Mouse (Mus musculus): ENCODE results near the gene Tmem200b. TPM values are rescaled to one million over a fixed set of nuclear protein-coding genes. Genes with fewer than 3 reads are reported as not detected.

The Tmem200b gene
- polyA plus RNA-seq, 1 experiment from 2014 or later = 0.74 TPM

GRCm38 (mm10) chr4:131888564-131888963 lies 33.0 kb upstream of the Tmem200b start:
- Histone ChIP-seq H3K4me3 (replicated peaks) (no peak overlapping the region), H3K9me3 (no peaks in the 10 kb centered on the region), H3K36me3 (peaks cover 34% of the 10 kb centered on the region), H3K4me1 (replicated peaks) (peaks cover 5% of the 10 kb centered on the region), H3K9ac (no peak overlapping the region), H3K4me2 (replicated peaks) (no peak overlapping the region), H3K27me3 (replicated peaks) (no peaks in the 10 kb centered on the region), H3K27ac (no peak overlapping the region)
- ATAC-seq = no peak
- 74% methylated on average over 1 of the region's 1 CpGs for WGBS

DNA sequence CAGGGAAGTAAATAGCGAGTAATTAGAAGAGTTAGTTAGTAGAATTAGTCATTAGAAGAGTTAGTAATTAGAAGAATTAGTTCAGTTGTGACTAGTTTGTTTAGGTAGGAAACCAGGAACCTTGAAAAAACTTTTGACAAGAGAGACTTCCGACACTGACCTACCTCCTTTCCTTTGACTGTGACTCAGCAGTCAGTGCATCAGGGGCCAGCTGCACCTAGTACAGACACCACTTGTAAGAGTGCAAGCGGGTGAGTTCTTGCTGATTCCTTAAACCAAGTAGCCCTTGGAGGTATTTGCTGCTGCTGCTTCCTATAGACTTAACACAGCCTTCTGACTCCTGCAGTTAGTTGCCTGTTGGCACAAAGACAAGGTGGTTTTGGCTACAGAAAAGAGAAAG lies 30.9 kb upstream of the Tmem200b start:
- H3K4me3 ChIP-seq (replicated peaks) = no peak overlapping the region
- no peaks in the 10 kb centered on the region for H3K9me3 ChIP-seq
- H3K27ac ChIP-seq = no peak overlapping the region
- no peak overlapping the region for H3K9ac ChIP-seq
- no peak overlapping the region for H3K4me2 ChIP-seq (replicated peaks)
- H3K4me1 ChIP-seq (replicated peaks) = no peaks in the 10 kb centered on the region
- ATAC-seq = no peak
- WGBS = 79% methylated on average over 3 of the region's 3 CpGs
- peaks cover 37% of the 10 kb centered on the region for H3K36me3 ChIP-seq
- no peaks in the 10 kb centered on the region for H3K27me3 ChIP-seq (replicated peaks)

DNA sequence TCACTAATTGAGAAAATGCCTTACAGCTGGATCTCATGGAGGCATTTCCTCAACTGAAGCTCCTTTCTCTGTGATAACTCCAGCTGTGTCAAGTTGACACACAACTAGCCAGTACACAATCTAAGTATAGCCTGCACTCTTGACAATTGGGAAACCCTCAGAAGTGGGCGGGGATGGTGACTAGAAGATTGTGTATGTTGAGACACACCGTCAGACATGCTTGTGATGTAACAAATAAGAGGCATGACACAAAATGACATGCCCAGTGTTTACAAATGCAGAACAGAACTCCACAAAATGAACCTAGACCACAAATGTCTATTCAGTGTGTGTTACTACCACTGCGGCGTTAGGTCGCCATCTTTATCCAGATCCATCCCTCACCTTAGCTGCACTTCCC lies 24.5 kb upstream of the Tmem200b start:
- no peak; the same call in 1 of the 2 replicates for ATAC-seq
- 95% methylated on average over 5 of the region's 5 CpGs for WGBS
- Histone ChIP-seq H3K4me3 (replicated peaks) (no peak overlapping the region), H3K27ac (no peak overlapping the region), H3K9me3 (no peaks in the 10 kb centered on the region), H3K36me3 (peaks cover 70% of the 10 kb centered on the region), H3K4me2 (replicated peaks) (no peak overlapping the region), H3K9ac (no peak overlapping the region), H3K4me1 (replicated peaks) (no peaks in the 10 kb centered on the region), H3K27me3 (replicated peaks) (no peaks in the 10 kb centered on the region)

DNA sequence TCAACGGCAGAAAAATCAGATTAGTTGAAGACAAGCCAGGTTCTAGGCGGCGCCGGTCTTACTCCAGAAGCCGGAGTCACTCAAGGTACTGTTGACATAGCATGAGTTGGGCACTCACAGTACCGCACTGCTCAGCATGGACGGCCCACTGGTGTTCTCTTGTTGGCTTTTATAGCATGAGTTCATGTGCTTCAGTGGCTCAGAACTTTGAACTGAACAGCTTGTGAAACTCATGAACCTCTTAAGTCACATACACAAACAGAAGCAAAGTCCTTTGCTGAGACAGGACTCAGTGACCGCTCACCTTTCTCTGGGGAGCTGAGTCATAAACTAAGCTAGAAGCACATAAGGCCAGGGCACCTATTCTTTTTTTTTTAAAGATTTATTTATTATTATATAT lies 23.8 kb upstream of the Tmem200b start:
- Histone ChIP-seq H3K9me3 (no peaks in the 10 kb centered on the region), H3K27ac (no peak overlapping the region), H3K4me1 (replicated peaks) (no peaks in the 10 kb centered on the region), H3K27me3 (replicated peaks) (no peaks in the 10 kb centered on the region), H3K4me2 (replicated peaks) (no peak overlapping the region), H3K9ac (no peak overlapping the region), H3K36me3 (peaks cover 66% of the 10 kb centered on the region), H3K4me3 (replicated peaks) (no peak overlapping the region)
- 79% methylated on average over 8 of the region's 8 CpGs for WGBS
- peak; percentile 82 for ATAC-seq

GRCm38 (mm10) chr4:131898503-131899179 lies 22.9 kb upstream of the Tmem200b start:
- H3K4me3 ChIP-seq (replicated peaks) = no peak overlapping the region
- no peaks in the 10 kb centered on the region for H3K4me1 ChIP-seq (replicated peaks)
- peaks cover 58% of the 10 kb centered on the region for H3K36me3 ChIP-seq
- H3K9me3 ChIP-seq = no peaks in the 10 kb centered on the region
- H3K27me3 ChIP-seq (replicated peaks) = no peaks in the 10 kb centered on the region
- 90% methylated on average over 12 of the region's 12 CpGs for WGBS
- H3K9ac ChIP-seq = no peak overlapping the region
- no peak overlapping the region for H3K4me2 ChIP-seq (replicated peaks)
- no peak for ATAC-seq
- no peak overlapping the region for H3K27ac ChIP-seq

- H3K36me3 ChIP-seq = peaks cover 55% of the 10 kb centered on the region
- ATAC-seq = no peak
- H3K4me2 ChIP-seq (replicated peaks) = no peak overlapping the region
- H3K4me3 ChIP-seq (replicated peaks) = no peak overlapping the region
- no peaks in the 10 kb centered on the region for H3K4me1 ChIP-seq (replicated peaks)
- no peak overlapping the region for H3K9ac ChIP-seq
- WGBS = 76% methylated on average over 6 of the region's 6 CpGs
- no peaks in the 10 kb centered on the region for H3K9me3 ChIP-seq
- no peak overlapping the region for H3K27ac ChIP-seq
- no peaks in the 10 kb centered on the region for H3K27me3 ChIP-seq (replicated peaks)
These were observed 22.4 kb upstream of the Tmem200b start for GRCm38 (mm10) chr4:131899180-131899554.

- Histone ChIP-seq H3K36me3 (peaks cover 51% of the 10 kb centered on the region), H3K4me2 (replicated peaks) (no peak overlapping the region), H3K27me3 (replicated peaks) (no peaks in the 10 kb centered on the region), H3K4me3 (replicated peaks) (no peak overlapping the region), H3K9ac (no peak overlapping the region), H3K4me1 (replicated peaks) (no peaks in the 10 kb centered on the region), H3K27ac (no peak overlapping the region), H3K9me3 (no peaks in the 10 kb centered on the region)
- no peak for ATAC-seq
- 91% methylated on average over 15 of the region's 15 CpGs for WGBS
These were observed 20.5 kb upstream of the Tmem200b start for GRCm38 (mm10) chr4:131901090-131901489.

DNA sequence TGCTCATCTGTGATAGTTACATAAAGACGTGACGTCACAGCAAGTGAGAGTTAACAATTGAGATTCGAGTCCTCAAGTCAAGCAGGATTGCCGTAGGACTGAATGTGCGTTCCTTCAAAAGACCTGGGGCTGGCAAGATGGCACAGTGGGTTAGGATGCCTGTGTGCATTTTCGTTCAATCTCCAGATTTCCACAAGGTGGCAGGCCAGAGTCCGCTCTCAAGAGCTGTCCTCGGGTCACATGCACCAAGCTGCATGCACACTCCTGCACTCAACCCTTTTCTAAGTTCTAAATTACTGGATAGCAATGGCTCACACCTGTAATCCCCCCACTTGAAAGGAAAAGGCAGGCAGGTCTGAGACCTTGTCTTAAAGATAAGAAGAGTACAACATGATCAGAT lies 17.1 kb upstream of the Tmem200b start:
- Histone ChIP-seq H3K4me1 (replicated peaks) (no peaks in the 10 kb centered on the region), H3K9ac (no peak overlapping the region), H3K9me3 (no peaks in the 10 kb centered on the region), H3K36me3 (peaks cover 30% of the 10 kb centered on the region), H3K4me3 (replicated peaks) (no peak overlapping the region), H3K27ac (no peak overlapping the region), H3K27me3 (replicated peaks) (no peaks in the 10 kb centered on the region), H3K4me2 (replicated peaks) (no peak overlapping the region)
- 57% methylated on average over 8 of the region's 8 CpGs for WGBS
- ATAC-seq = peak; percentile 32; the same call in 1 of the 2 replicates

GRCm38 (mm10) chr4:131906423-131906822 lies 15.1 kb upstream of the Tmem200b start:
- no peak overlapping the region for H3K9ac ChIP-seq
- no peaks in the 10 kb centered on the region for H3K9me3 ChIP-seq
- H3K4me1 ChIP-seq (replicated peaks) = peaks cover 9% of the 10 kb centered on the region
- H3K4me3 ChIP-seq (replicated peaks) = no peak overlapping the region
- ATAC-seq = peak; percentile 48
- WGBS = 41% methylated on average over 6 of the region's 6 CpGs
- no peak overlapping the region for H3K4me2 ChIP-seq (replicated peaks)
- H3K36me3 ChIP-seq = peaks cover 11% of the 10 kb centered on the region
- no peak overlapping the region for H3K27ac ChIP-seq
- no peaks in the 10 kb centered on the region for H3K27me3 ChIP-seq (replicated peaks)

DNA sequence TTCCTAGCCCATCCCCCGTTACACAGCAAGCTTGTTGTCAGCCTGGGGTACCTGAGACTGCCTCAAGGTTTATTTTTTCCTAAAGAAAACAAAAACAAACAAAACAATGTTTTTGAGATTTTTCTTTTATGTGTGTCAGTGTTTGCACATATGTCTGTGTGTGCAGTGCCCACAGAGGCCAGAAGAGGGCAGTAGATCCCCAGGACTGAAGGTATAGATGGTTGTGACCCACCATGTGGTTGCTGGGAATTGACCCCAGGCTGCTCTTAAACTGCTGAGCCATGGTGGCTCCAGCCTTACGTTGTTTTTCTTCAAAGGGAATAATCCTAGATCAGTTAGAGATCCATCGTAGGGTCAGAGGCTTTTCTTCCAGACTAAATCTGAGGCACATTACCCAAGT lies 13.7 kb upstream of the Tmem200b start:
- no peak overlapping the region for H3K4me2 ChIP-seq (replicated peaks)
- peaks cover 9% of the 10 kb centered on the region for H3K4me1 ChIP-seq (replicated peaks)
- H3K9me3 ChIP-seq = no peaks in the 10 kb centered on the region
- 92% methylated on average over 3 of the region's 3 CpGs for WGBS
- no peak overlapping the region for H3K4me3 ChIP-seq (replicated peaks)
- no peak for ATAC-seq
- H3K27me3 ChIP-seq (replicated peaks) = no peaks in the 10 kb centered on the region
- no peak overlapping the region for H3K9ac ChIP-seq
- H3K27ac ChIP-seq = no peak overlapping the region
- H3K36me3 ChIP-seq = peaks cover 5% of the 10 kb centered on the region; the same call in 1 of the 2 replicates

GRCm38 (mm10) chr4:131910237-131910994 lies 11.2 kb upstream of the Tmem200b start:
- Histone ChIP-seq H3K4me2 (replicated peaks) (peak overlapping the region; percentile 46), H3K4me3 (replicated peaks) (no peak overlapping the region), H3K9ac (no peak overlapping the region), H3K9me3 (no peaks in the 10 kb centered on the region), H3K4me1 (replicated peaks) (peaks cover 19% of the 10 kb centered on the region), H3K36me3 (no peaks in the 10 kb centered on the region), H3K27ac (peak overlapping the region; percentile 45; the same call in 1 of the 2 replicates), H3K27me3 (replicated peaks) (peaks cover under 1% of the 10 kb centered on the region; the same call in 1 of the 2 replicates)
- ATAC-seq = peak; percentile 60
- WGBS = 8% methylated on average over 19 of the region's 21 CpGs

DNA sequence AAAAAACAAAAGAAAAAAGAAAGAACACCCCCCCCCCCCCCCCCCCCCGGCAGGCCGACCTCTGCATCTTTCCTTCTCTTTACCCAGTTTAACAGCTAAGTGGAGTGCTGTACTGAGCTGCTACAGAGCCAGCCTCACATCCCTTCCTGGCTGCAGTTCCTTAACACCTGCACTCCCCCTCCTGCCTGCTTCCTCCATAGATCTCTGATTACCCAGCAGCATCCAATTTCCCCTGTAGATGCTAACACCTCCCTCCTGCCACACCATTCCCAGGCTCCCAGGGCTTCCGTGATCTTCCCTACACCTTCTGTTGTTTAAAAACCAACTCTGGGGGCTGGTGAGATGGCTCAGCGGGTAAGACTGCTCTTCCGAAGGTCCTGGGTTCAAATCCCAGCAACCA lies 10.1 kb upstream of the Tmem200b start:
- Histone ChIP-seq H3K9me3 (no peaks in the 10 kb centered on the region), H3K9ac (no peak overlapping the region), H3K27me3 (replicated peaks) (peaks cover 11% of the 10 kb centered on the region), H3K4me2 (replicated peaks) (no peak overlapping the region), H3K27ac (no peak overlapping the region), H3K36me3 (no peaks in the 10 kb centered on the region), H3K4me1 (replicated peaks) (peaks cover 29% of the 10 kb centered on the region), H3K4me3 (replicated peaks) (no peak overlapping the region)
- 66% methylated on average over 3 of the region's 5 CpGs for WGBS
- no peak for ATAC-seq

DNA sequence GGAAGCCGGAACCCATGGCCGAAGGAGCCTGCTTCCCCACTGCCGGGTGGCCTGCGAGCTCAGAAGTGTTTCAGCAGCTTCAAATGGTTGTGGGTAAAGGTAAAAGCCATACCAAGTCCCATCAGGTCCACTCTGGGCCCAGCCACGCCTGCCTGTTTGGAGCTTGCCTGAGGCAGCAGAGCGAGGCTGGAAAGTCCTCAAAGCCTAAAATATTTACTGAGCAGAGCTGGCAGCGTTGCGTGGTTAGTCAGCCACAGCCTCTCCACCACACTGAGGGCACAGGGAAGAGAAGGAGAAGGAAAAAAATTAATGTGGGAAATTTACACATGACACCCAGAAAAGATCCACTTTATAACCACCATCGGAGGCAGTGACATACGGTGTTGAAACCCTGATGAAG lies 8.0 kb upstream of the Tmem200b start:
- Histone ChIP-seq H3K9ac (no peak overlapping the region), H3K27me3 (replicated peaks) (peaks cover 19% of the 10 kb centered on the region), H3K9me3 (no peaks in the 10 kb centered on the region), H3K4me2 (replicated peaks) (no peak overlapping the region), H3K27ac (no peak overlapping the region), H3K4me1 (replicated peaks) (peaks cover 31% of the 10 kb centered on the region), H3K4me3 (replicated peaks) (no peak overlapping the region), H3K36me3 (no peaks in the 10 kb centered on the region)
- WGBS = 58% methylated on average over 10 of the region's 10 CpGs
- no peak for ATAC-seq
